ENCODE assay signal across 23 mouse cellular contexts in genomic region chr16:76054079-76054478, GRCm38 (mm10). TPM values are rescaled to one million over a fixed set of nuclear protein-coding genes. Genes with fewer than 3 reads are reported as not detected.
A peak's percentile ranks its signal among the peaks of the same experiment; 100 is the strongest.
DNase-seq lines count a peak whose midpoint lies in the region; ATAC-seq lines count a peak whose summit lies in the region.
"Had no signal": no experiment of that assay in that cellular context is flagged by ENCODE, and none has a peak within 500 bp of the region (broad histone marks: within the 10 kb centered on the region; RNA-seq: fewer than 3 reads in every experiment).

No protein-coding gene starts in this region.

- peak; percentile 23 for ATAC-seq in CD4-positive, CD25-positive, alpha-beta regulatory T cell, adult 4 months
- ATAC-seq in megakaryocyte progenitor cell, adult 5-6 weeks (replicated peaks; ENCODE audit: poor library complexity) = peak; percentile 29; the same call in 1 of the 2 replicates
- ATAC-seq in activated CD4-positive, CD25-positive, alpha-beta regulatory T cell, adult 4 months = no peak
- ATAC-seq: forebrain, embryonic 13.5 days; forebrain, postnatal 0 days; intestine, postnatal 0 days; Patski had no signal

- intact Hi-C loops in left cerebral cortex, postnatal 36 days (cut with DNase I) = no loop called here

- H3K27me3 ChIP-seq in embryonic facial prominence, embryonic 10.5 days (replicated peaks; ENCODE audit: low read depth, poor library complexity, severe bottlenecking) = no peaks in the 10 kb centered on the region
- H3K27me3 ChIP-seq: CH12.LX; forebrain, embryonic 13.5 days; hindbrain, embryonic 12.5 days; hindbrain, embryonic 15.5 days had no signal

- peaks cover 5% of the 10 kb centered on the region; the same call in 1 of the 2 replicates for H3K9me3 ChIP-seq in embryonic facial prominence, embryonic 10.5 days
- H3K9me3 ChIP-seq: forebrain, embryonic 13.5 days; G1E; hindbrain, embryonic 12.5 days; hindbrain, embryonic 15.5 days had no signal

- WGBS in embryonic facial prominence, embryonic 10.5 days = 82% methylated on average over 4 of the region's 4 CpGs

- peaks cover 11% of the 10 kb centered on the region for H3K4me1 ChIP-seq in embryonic facial prominence, embryonic 10.5 days
- H3K4me1 ChIP-seq: forebrain, embryonic 10.5 days; forebrain, embryonic 13.5 days; hindbrain, embryonic 12.5 days; hindbrain, embryonic 15.5 days had no signal

- H3K4me3 ChIP-seq in embryonic facial prominence, embryonic 10.5 days = no peak overlapping the region
- H3K4me3 ChIP-seq: forebrain, embryonic 10.5 days; forebrain, embryonic 13.5 days; gastrocnemius, adult 2 months; hindbrain, embryonic 12.5 days; hindbrain, embryonic 15.5 days had no signal

- H3K27ac ChIP-seq in embryonic facial prominence, embryonic 10.5 days (replicated peaks) = no peak overlapping the region
- H3K27ac ChIP-seq: forebrain, embryonic 10.5 days; forebrain, embryonic 13.5 days; gastrocnemius, adult 2 months; hindbrain, embryonic 12.5 days; hindbrain, embryonic 15.5 days had no signal

- H3K36me3 ChIP-seq in embryonic facial prominence, embryonic 10.5 days (replicated peaks) = no peaks in the 10 kb centered on the region
- H3K36me3 ChIP-seq: forebrain, embryonic 10.5 days; G1E; hindbrain, embryonic 12.5 days; hindbrain, embryonic 15.5 days had no signal

- DNase-seq in B cell, adult 2 months = peak; percentile 13 to 18
- peak; percentile 11 for DNase-seq in embryonic facial prominence, embryonic 10.5 days (ENCODE audit: low spot score)
- DNase-seq in left cerebral cortex, postnatal 36 days (ENCODE audit: low spot score in 2 of 2) = no peak
- DNase-seq in embryo, embryonic 11 days = no peak
- DNase-seq: adrenal gland, adult 2 months; adrenal gland, postnatal 14 days; cerebellum, adult 18-20 months; cerebellum, adult 9-10 months; cerebellum, postnatal 25 days; forebrain, postnatal 0 days; gastrocnemius, adult 2 months; gastrocnemius, postnatal 14 days had no signal

RNA-seq across cellular contexts. Expression of gene Samsn1, which starts 32.0 kb away (rescaled TPM):
- polyA plus RNA-seq in CD4-positive, CD25-positive, alpha-beta regulatory T cell, adult 4 months (2017; shearing (Covaris generic)) = 100 to 1,000 TPM; 150 to 152 TPM
- 1.0 and 1.1 TPM in 2 replicates for polyA plus RNA-seq in embryonic facial prominence, embryonic 10.5 days (2016; fragmentation: Nextera tagmentation; extraction: Ambion mirVana)
- 78.7 and 93.6 TPM in 2 replicates for total RNA-seq in megakaryocyte progenitor cell, adult 5-6 weeks (2015)
- 73.9 and 91.6 TPM in 2 replicates for total RNA-seq in megakaryocyte progenitor cell, adult 5-6 weeks (2017)
- total RNA-seq in left cerebral cortex, postnatal 36 days (2021) = 1 to 10 TPM; 2.2 to 2.5 TPM
- 100 to 1,000 TPM; 128 to 142 TPM for polyA plus RNA-seq in activated CD4-positive, CD25-positive, alpha-beta regulatory T cell, adult 4 months (2017; shearing (Covaris generic))
- polyA plus RNA-seq: Patski had no signal

Comparison
In these comparisons a context has a peak if more than half of its experiments do, and no peak if none do; other contexts are left out.
1. DNase-seq: peak in B cell, adult 2 months (2 of 2) and embryonic facial prominence, embryonic 10.5 days (single experiment); none in left cerebral cortex, postnatal 36 days (0 of 2) and embryo, embryonic 11 days (single experiment).
2. RNA of gene Samsn1, which starts 32.0 kb away (polyA plus RNA-seq): 150 to 152 TPM in CD4-positive, CD25-positive, alpha-beta regulatory T cell, adult 4 months and 128 to 142 TPM in activated CD4-positive, CD25-positive, alpha-beta regulatory T cell, adult 4 months; 1.0 to 1.1 TPM in embryonic facial prominence, embryonic 10.5 days; every median in the first group is over 10 times any median in the second.